Mouse (Mus musculus) heart, postnatal 0 days (tissue): ENCODE measurements at regions not wholly inside any gene's neighbourhood (a gene's known extent, or its start where the extent isn't known, plus 50 kb on each side); places are given as distances from the start of the nearest gene placed in this dataset.

Experiments
- ATAC-seq: fragments of 200-750 bp; cut with Nextera tagmentation; 2 replicates; pipeline ENCODE4 v1.8.0; 2017; ENCODE audit warnings: low read depth, moderate number of reproducible peaks, moderate library complexity; ENCODE audit not compliant: insufficient read depth
- DNase-seq: peaks from one replicate; pipeline ENCODE4 v3.0.0-alpha.2; 2016; ENCODE audit warnings: low spot score
- H3K27ac ChIP-seq: fragments of 300-500 bp; sonication (generic); 2 replicates; pipeline ENCODE4 v1.5.1; 2014; ENCODE audit warnings: low read depth, mild to moderate bottlenecking
- H3K27me3 ChIP-seq: fragments of 300-500 bp; sonication (generic); 2 replicates; pipeline ENCODE4 v1.6.1; 2014; ENCODE audit warnings: low read length, mixed read lengths; ENCODE audit not compliant: control insufficient read depth, insufficient read depth
- H3K36me3 ChIP-seq: fragments of 300-500 bp; sonication (generic); replicated peaks from 2 replicates; pipeline ENCODE4 v1.6.1; 2014; ENCODE audit warnings: low read length, mixed read lengths; ENCODE audit not compliant: control insufficient read depth, insufficient read depth
- H3K4me1 ChIP-seq: fragments of 300-500 bp; sonication (generic); 2 replicates; pipeline ENCODE4 v1.6.1; 2014; ENCODE audit warnings: antibody characterized with exemption; ENCODE audit not compliant: control insufficient read depth, insufficient read depth
- H3K4me2 ChIP-seq: fragments of 300-500 bp; sonication (generic); 2 replicates; pipeline ENCODE4 v1.6.1; 2014; ENCODE audit warnings: low read depth, mild to moderate bottlenecking, low read length, moderate library complexity
- H3K4me3 ChIP-seq: fragments of 300-500 bp; sonication (generic); 2 replicates; pipeline ENCODE4 v1.5.1; 2014; ENCODE audit warnings: low read depth, low read length
- H3K9ac ChIP-seq: fragments of 300-500 bp; sonication (generic); replicated peaks from 2 replicates; pipeline ENCODE4 v1.6.1; 2014; ENCODE audit warnings: low read depth, low read length, mixed read lengths
- H3K9me3 ChIP-seq: fragments of 300-500 bp; sonication (generic); replicated peaks from 2 replicates; pipeline ENCODE4 v1.6.1; 2016; ENCODE audit warnings: low read length; ENCODE audit not compliant: control insufficient read depth
- CTCF ChIP-seq: IDR thresholded peaks from 2 replicates; pipeline ENCODE4 v1.5.1; 2016; ENCODE audit warnings: antibody characterized with exemption, control low read depth, low read depth
- EP300 ChIP-seq: IDR thresholded peaks from 2 replicates; pipeline ENCODE4 v1.6.1; 2016; ENCODE audit warnings: antibody characterized with exemption, low read depth
- whole genome bisulfite sequencing: fragments of 180-500 bp; shearing (Covaris S2); extraction: QIAGEN DNeasy Blood & Tissue Kit; methylation state at CpG from one replicate; pipeline ENCODE4 v1.1.7; 2014; 5-methylcytosine and 5-hydroxymethylcytosine counted together

DNA sequence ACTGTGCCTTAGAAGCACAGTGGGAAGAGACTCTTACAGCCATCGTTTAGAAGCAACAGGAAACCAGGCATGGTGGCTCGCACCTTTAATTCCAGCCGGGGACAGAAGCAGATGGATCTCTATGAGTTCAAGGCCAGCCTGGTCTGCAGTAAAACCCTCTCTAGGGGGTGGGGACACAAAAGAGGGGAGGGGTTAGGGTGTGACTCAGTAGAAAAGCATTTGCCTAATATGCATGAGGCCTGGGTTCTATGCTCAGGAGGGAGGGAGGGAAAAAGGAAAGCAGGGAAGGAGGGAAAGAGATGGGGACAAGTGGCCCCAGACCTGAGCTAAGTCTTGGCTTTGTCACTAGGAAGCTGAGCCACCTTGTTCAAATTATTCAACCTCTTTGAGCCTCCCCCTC is 81.2 kb downstream of the Mrm1 start:
- WGBS, result 33% methylated on average over 3 of the region's 3 CpGs
- TF ChIP-seq CTCF, result no peak
- no peak for TF ChIP-seq EP300
- Histone ChIP-seq H3K27me3 (0 out of 2 replicates have a peak, but pooled peaks cover 9% of the 10 kb centered on the region), H3K9me3 (no peaks in the 10 kb centered on the region), H3K4me2 (no peak overlapping the region), H3K4me3 (no peak overlapping the region), H3K4me1 (no peaks in the 10 kb centered on the region), H3K36me3 (no peaks in the 10 kb centered on the region), H3K9ac (no peak overlapping the region), H3K27ac (no peak overlapping the region)
- ATAC-seq (no peak), DNase-seq (no peak)

DNA sequence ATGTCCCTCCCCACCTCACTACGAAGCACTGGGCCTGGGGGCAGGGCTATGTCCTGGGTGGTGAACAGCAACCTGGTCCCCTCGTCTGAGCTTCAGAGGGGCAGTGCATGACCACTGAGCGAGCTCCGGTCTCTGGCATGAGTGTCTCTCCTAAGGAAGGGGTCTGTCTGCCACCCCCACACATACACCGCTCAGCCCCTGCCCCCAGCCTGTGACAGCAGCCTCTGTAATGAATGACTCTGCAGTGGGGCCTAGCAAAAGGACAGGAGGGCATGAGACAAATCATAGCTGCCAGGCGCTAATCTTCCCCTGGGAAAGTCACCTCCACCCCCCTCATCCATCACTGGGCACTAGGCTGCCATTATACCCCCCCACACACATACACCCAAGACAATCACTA is 87.4 kb downstream of the Mrm1 start:
- Histone ChIP-seq H3K4me2 (no peak overlapping the region), H3K9ac (no peak overlapping the region), H3K36me3 (no peaks in the 10 kb centered on the region), H3K27me3 (no peaks in the 10 kb centered on the region), H3K9me3 (no peaks in the 10 kb centered on the region), H3K4me3 (no peak overlapping the region), H3K27ac (no peak overlapping the region), H3K4me1 (no peaks in the 10 kb centered on the region)
- 59% methylated on average over 6 of the region's 6 CpGs for WGBS
- no peak for ATAC-seq
- TF ChIP-seq EP300 (no peak), CTCF (no peak)
- DNase-seq, result no peak

DNA sequence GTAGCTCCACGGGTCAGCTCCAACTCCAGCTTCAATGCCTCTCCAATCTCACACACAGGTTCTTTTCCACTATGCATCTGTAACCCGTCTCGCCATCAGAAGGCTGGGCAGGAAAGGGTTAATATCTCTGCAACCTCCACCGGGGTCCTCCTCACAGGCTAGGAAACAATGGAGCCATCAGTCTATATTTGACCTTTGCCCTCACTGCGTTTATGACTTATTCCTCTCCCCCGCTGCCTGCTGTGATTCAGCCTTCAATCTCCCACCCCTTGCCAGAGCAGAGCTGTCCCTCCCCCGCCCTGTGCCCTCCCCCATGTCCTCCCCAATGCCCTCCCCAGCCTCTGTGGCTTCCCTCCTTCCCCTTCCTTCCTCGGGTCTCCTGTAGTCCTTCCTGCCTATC is 89.1 kb downstream of the Mrm1 start:
- H3K4me1 ChIP-seq, result no peaks in the 10 kb centered on the region
- H3K27ac ChIP-seq, result no peak overlapping the region
- H3K9me3 ChIP-seq, result no peaks in the 10 kb centered on the region
- H3K27me3 ChIP-seq, result no peaks in the 10 kb centered on the region
- H3K4me2 ChIP-seq, result no peak overlapping the region
- no peak for DNase-seq
- no peak for ATAC-seq
- no peak overlapping the region for H3K4me3 ChIP-seq
- 23% methylated on average over 8 of the region's 8 CpGs for WGBS
- H3K36me3 ChIP-seq, result no peaks in the 10 kb centered on the region
- TF ChIP-seq EP300, result no peak
- no peak for TF ChIP-seq CTCF
- no peak overlapping the region for H3K9ac ChIP-seq

DNA sequence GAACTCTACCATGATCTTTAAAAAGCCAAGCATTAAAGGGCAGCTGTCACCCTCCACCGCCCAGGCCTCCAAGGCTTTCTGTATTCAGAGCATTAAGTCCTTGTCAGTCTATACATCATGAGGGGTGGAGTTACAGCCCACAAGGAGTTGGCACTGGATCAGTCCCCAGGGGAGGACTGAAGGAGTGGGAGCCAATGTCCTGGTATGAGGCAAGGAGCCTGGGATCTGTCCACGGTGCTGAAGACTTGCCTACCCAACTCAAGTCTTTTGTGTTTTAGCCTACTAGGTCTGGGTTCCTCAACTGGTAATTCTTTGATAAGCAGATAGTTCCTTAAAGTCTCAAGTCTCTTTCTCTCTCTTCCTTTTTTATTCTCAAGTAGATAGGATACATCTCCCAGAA is 90.1 kb downstream of the Mrm1 start:
- no peak overlapping the region for H3K4me2 ChIP-seq
- DNase-seq, result no peak
- H3K36me3 ChIP-seq, result no peaks in the 10 kb centered on the region
- no peak overlapping the region for H3K27ac ChIP-seq
- no peaks in the 10 kb centered on the region for H3K9me3 ChIP-seq
- no peak for ATAC-seq
- H3K4me3 ChIP-seq, result no peak overlapping the region
- whole genome bisulfite sequencing, result 23% methylated on average over 2 of the region's 2 CpGs
- no peak overlapping the region for H3K9ac ChIP-seq
- TF ChIP-seq CTCF (no peak), EP300 (no peak)
- H3K27me3 ChIP-seq, result 0 out of 2 replicates have a peak, but pooled peaks cover 6% of the 10 kb centered on the region
- no peaks in the 10 kb centered on the region for H3K4me1 ChIP-seq

DNA sequence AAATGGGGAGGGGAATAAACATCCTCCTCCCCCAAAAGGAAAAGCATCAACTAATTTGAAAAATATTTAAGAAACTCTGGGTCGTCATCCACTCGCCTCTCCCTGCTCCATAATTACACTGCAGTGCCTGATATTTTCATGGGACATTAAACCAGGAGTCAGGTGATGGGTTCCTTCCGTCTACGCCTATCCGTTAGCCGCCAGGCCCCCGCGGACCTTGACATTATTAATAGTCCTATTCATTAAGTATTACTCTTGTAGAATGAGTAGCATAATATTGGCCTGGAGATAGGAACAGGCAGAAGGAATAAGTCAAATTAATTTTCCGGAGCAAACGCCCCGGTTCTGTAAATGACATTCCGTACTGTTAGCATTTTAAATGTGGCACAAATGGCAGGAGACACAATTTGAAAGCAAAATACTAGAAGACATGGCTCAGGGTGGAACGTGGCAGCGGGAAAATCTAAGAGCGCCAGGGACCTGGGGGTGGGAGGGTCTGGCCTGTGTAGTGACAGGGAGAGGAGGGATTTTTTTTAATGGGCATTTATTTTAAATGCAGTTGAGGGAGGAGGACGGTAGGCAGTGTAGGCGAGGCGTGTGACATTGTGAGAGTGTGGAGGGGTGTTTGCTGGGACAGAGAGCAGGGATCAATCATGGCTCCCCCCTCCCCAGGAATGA is 93.2 kb downstream of the Mrm1 start:
- TF ChIP-seq EP300, result no peak
- no peak for TF ChIP-seq CTCF
- 67% methylated on average over 18 of the region's 18 CpGs for WGBS
- Histone ChIP-seq H3K9me3 (no peaks in the 10 kb centered on the region), H3K27ac (no peak overlapping the region), H3K4me2 (no peak overlapping the region), H3K4me1 (no peaks in the 10 kb centered on the region), H3K9ac (no peak overlapping the region), H3K27me3 (0 out of 2 replicates have a peak, but pooled peaks cover 9% of the 10 kb centered on the region), H3K4me3 (no peak overlapping the region), H3K36me3 (no peaks in the 10 kb centered on the region)
- ATAC-seq, result no peak
- no peak for DNase-seq

DNA sequence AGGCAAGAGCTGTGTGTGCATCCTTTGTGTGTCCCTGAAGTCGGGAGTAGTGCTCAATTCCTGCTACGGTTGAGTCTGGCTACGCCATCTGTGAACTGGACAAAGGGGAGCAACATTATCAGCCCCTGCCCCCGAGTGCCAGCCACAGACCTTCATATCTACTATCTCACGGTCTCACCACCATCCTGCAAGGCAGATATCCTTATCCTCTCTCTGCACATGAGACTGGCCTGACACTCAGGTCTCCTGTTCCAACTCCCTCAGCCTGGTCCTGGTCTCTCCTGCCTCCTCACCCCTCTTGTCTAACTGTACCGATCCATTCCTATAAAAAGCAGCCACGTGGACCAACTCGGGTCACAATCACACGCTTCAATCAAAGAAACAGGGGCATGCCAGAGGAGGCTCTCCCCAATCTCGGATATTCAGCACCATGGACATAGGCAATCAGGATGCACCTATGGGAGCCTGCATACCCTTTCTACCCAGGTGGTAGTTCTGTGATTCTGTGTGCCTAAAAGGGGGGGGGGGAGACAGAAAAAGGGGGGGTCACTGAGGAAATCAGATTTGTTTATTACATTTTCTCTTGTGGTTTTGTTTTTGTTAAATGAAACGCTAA is 94.0 kb downstream of the Mrm1 start:
- Histone ChIP-seq H3K27me3 (0 out of 2 replicates have a peak, but pooled peaks cover 9% of the 10 kb centered on the region), H3K4me2 (no peak overlapping the region), H3K9ac (no peak overlapping the region), H3K36me3 (no peaks in the 10 kb centered on the region), H3K4me1 (no peaks in the 10 kb centered on the region), H3K4me3 (no peak overlapping the region), H3K27ac (no peak overlapping the region), H3K9me3 (no peaks in the 10 kb centered on the region)
- ATAC-seq (no peak), DNase-seq (no peak)
- no peak for TF ChIP-seq EP300
- WGBS, result 40% methylated on average over 11 of the region's 11 CpGs
